Mouse (Mus musculus) embryonic fibroblast, embryonic 13.5 days (primary cell): ENCODE data around the gene Atp6v0d1.

Experiments
- CTCF ChIP-seq: IDR thresholded peaks from 2 replicates; pipeline ENCODE4 v1.5.1; 2011; ENCODE audit warnings: mild to moderate bottlenecking, control low read depth, low read length, moderate library complexity, borderline replicate concordance; ENCODE audit not compliant: insufficient read depth
- POLR2A ChIP-seq: IDR thresholded peaks from 2 replicates; pipeline ENCODE4 v1.6.1; 2011; ENCODE audit warnings: low read depth, mild to moderate bottlenecking, control low read depth, low read length, moderate library complexity

DNA sequence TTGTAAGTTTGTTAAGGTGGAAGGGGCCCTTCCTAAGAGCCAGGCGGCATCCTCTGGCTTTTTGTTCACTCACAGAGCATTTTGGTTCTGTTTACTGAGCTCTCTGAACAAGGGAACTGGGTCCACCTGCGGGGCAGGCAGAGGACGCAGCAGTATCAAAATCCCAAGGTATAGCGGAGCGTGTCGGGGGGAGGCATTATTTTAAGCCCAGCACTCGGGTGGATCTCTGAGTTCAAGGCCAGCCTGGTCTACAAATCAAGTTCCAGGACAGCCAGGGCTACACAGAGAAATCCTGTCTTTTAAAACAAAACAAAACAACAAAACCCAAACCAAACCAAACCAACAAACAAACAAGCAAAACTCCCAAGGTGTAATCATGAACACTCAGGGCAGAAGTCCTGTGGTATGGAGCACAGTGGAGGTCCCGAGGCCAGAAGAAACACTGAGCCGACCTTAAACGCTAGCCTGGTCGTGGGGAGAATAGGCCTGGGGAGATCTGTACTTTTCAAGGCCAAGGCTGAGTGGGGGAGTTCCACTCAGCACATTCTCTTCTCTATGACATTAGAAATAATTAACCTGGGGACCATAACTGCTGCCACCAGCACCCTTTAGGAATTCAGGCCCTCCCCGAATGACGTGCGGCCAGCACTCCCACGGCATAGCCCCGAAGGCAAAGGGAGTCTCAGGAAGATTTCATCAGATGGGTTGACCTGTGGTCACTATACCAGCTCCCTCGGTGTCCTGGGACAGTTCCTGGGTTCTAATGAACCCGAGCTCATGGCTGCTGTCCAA, 28.8 kb upstream of the Atp6v0d1 start:
- TF ChIP-seq POLR2A (no peak), CTCF (no peak)
